Mouse (Mus musculus): ENCODE data around the gene Skap1. TPM values are rescaled to one million over a fixed set of nuclear protein-coding genes. Genes with fewer than 3 reads are reported as not detected.

Gene Skap1
- polyA plus RNA-seq, 1 experiment, result 4.9 TPM

GRCm38 (mm10) chr11:96605516-96605915 lies 141.1 kb downstream of the Skap1 start:
- Histone ChIP-seq H3K27ac (ENCODE audit: control insufficient read depth, insufficient read depth, low read depth, low read length, poor library complexity) (no peak overlapping the region), H3K4me3 (replicated peaks; ENCODE audit: control insufficient read depth, low read depth, low read length) (no peak overlapping the region), H3K4me1 (ENCODE audit: control insufficient read depth, insufficient read depth, low read length) (no peaks in the 10 kb centered on the region)
- WGBS, result 79% methylated on average over 6 of the region's 6 CpGs
- TF ChIP-seq CTCF (IDR thresholded peaks at IDR 0.05; ENCODE audit: control insufficient read depth, insufficient read depth, low read length) (no peak), POLR2A (IDR thresholded peaks at IDR 0.05; ENCODE audit: borderline replicate concordance, control insufficient read depth, low read depth, low read length) (no peak)

- H3K27ac ChIP-seq (ENCODE audit: control insufficient read depth, insufficient read depth, low read depth, low read length, poor library complexity), result no peak overlapping the region
- H3K4me3 ChIP-seq (replicated peaks; ENCODE audit: control insufficient read depth, low read depth, low read length), result no peak overlapping the region
- WGBS, result 82% methylated on average over 11 of the region's 11 CpGs
- no peak for TF ChIP-seq CTCF (IDR thresholded peaks at IDR 0.05; ENCODE audit: control insufficient read depth, insufficient read depth, low read length)
- TF ChIP-seq POLR2A (IDR thresholded peaks at IDR 0.05; ENCODE audit: borderline replicate concordance, control insufficient read depth, low read depth, low read length), result no peak
- no peaks in the 10 kb centered on the region; the same call in 1 of the 2 replicates for H3K4me1 ChIP-seq (ENCODE audit: control insufficient read depth, insufficient read depth, low read length)
Observed at GRCm38 (mm10) chr11:96612596-96612995, 148.2 kb downstream of the Skap1 start.

DNA sequence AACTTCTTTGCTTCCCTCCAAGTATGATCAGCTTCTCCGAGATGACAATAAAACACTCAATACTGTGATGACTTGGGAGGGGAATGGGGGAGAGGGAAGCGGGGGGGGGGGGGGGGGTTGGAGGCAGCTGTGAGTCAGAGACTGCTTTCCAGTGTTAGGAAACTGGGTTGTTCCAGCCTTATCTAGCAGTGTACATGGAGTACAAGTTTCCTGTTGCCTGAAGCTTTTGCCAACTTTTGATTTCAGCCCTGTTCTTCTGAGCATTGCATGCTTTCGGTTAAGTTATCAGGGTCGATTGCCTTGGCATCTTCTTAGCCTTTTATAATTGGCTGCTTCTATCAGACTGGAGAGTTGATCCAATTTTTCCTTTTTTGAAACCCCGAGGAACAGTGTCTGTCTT lies 152.4 kb downstream of the Skap1 start:
- 36% methylated on average over 5 of the region's 5 CpGs for WGBS
- Histone ChIP-seq H3K27ac (ENCODE audit: control insufficient read depth, insufficient read depth, low read depth, low read length, poor library complexity) (no peak overlapping the region), H3K4me3 (replicated peaks; ENCODE audit: control insufficient read depth, low read depth, low read length) (no peak overlapping the region), H3K4me1 (ENCODE audit: control insufficient read depth, insufficient read depth, low read length) (no peaks in the 10 kb centered on the region)
- no peak for TF ChIP-seq POLR2A (IDR thresholded peaks at IDR 0.05; ENCODE audit: borderline replicate concordance, control insufficient read depth, low read depth, low read length)
- no peak for TF ChIP-seq CTCF (IDR thresholded peaks at IDR 0.05; ENCODE audit: control insufficient read depth, insufficient read depth, low read length)

GRCm38 (mm10) chr11:96618789-96619445 lies 154.5 kb downstream of the Skap1 start:
- no peaks in the 10 kb centered on the region for H3K4me1 ChIP-seq (ENCODE audit: control insufficient read depth, insufficient read depth, low read length)
- no peak overlapping the region for H3K27ac ChIP-seq (ENCODE audit: control insufficient read depth, insufficient read depth, low read depth, low read length, poor library complexity)
- 45% methylated on average over 16 of the region's 16 CpGs for WGBS
- H3K4me3 ChIP-seq (replicated peaks; ENCODE audit: control insufficient read depth, low read depth, low read length), result no peak overlapping the region
- TF ChIP-seq POLR2A (IDR thresholded peaks at IDR 0.05; ENCODE audit: borderline replicate concordance, control insufficient read depth, low read depth, low read length), result no peak
- TF ChIP-seq CTCF (IDR thresholded peaks at IDR 0.05; ENCODE audit: control insufficient read depth, insufficient read depth, low read length), result no peak

DNA sequence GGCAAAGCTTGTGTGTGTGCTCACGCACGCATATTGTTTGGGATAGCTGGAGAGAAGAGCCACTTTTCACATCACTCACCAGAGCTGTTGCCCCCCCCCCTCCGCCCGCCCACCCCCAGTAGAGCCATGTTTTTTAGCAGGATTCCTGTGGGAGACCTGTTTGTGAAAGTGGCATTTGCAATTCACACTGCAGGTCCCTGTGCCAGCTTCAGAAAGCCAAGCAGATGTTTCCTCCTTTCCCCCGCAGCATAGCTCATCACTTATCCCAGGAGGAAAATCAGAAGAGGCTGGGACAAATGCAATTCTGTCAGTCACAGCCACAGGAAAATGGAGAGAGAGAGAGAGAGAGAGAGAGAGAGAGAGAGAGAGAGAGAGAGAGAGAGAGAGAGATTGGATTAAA lies 155.2 kb downstream of the Skap1 start:
- TF ChIP-seq CTCF (IDR thresholded peaks at IDR 0.05; ENCODE audit: control insufficient read depth, insufficient read depth, low read length) (no peak), POLR2A (IDR thresholded peaks at IDR 0.05; ENCODE audit: borderline replicate concordance, control insufficient read depth, low read depth, low read length) (no peak)
- no peak overlapping the region for H3K27ac ChIP-seq (ENCODE audit: control insufficient read depth, insufficient read depth, low read depth, low read length, poor library complexity)
- no peak overlapping the region for H3K4me3 ChIP-seq (replicated peaks; ENCODE audit: control insufficient read depth, low read depth, low read length)
- 56% methylated on average over 5 of the region's 5 CpGs for WGBS
- H3K4me1 ChIP-seq (ENCODE audit: control insufficient read depth, insufficient read depth, low read length), result no peaks in the 10 kb centered on the region

- no peak overlapping the region for H3K4me3 ChIP-seq (replicated peaks; ENCODE audit: control insufficient read depth, low read depth, low read length)
- no peak overlapping the region for H3K27ac ChIP-seq (ENCODE audit: control insufficient read depth, insufficient read depth, low read depth, low read length, poor library complexity)
- H3K4me1 ChIP-seq (ENCODE audit: control insufficient read depth, insufficient read depth, low read length), result no peaks in the 10 kb centered on the region
- 25% methylated on average over 7 of the region's 7 CpGs for WGBS
- TF ChIP-seq POLR2A (IDR thresholded peaks at IDR 0.05; ENCODE audit: borderline replicate concordance, control insufficient read depth, low read depth, low read length), result no peak
Observed at GRCm38 (mm10) chr11:96620006-96620405, 155.6 kb downstream of the Skap1 start.

DNA sequence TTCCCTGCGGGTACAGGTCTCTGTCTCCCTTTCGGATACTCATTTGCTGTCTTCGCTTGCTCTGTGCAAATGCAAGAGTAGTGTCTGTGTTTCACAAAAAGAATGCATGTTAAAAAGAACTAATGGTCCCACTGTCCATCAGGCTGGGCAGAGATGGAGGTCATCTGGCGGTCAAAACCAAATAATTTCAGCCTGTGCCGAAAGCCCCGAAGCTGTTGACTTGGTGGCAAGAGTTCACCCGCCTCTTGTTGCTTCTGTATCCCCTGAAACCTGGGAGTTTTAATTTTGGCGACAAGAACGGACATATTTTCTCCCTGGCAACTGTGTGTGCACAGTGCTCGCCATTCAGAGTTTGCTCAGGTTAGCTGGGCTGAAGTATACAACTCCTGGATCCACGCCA lies 156.3 kb downstream of the Skap1 start:
- 71% methylated on average over 11 of the region's 11 CpGs for WGBS
- H3K27ac ChIP-seq (ENCODE audit: control insufficient read depth, insufficient read depth, low read depth, low read length, poor library complexity), result no peak overlapping the region
- no peak overlapping the region for H3K4me3 ChIP-seq (replicated peaks; ENCODE audit: control insufficient read depth, low read depth, low read length)
- TF ChIP-seq CTCF (IDR thresholded peaks at IDR 0.05; ENCODE audit: control insufficient read depth, insufficient read depth, low read length) (no peak), POLR2A (IDR thresholded peaks at IDR 0.05; ENCODE audit: borderline replicate concordance, control insufficient read depth, low read depth, low read length) (no peak)
- H3K4me1 ChIP-seq (ENCODE audit: control insufficient read depth, insufficient read depth, low read length), result no peaks in the 10 kb centered on the region

DNA sequence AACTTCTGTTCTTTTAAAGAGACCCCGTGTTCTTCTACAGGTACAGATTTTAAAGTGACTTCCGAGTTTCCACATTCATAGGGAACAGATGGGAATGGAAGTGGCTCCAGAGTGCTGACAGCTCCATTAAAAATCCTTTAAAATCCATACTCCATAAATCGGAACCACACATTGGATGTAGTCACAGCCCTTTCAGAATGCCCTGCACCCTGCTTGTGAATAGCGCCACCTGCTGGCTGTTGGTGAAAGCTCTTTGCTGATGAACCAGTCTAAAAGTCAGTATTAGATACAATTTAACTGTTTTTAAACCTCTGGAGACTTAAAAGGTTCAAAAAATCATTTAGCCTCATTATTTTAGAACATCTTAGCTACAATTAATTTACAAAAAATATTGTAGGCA lies 156.8 kb downstream of the Skap1 start:
- 24% methylated on average over 4 of the region's 4 CpGs for WGBS
- no peak overlapping the region for H3K27ac ChIP-seq (ENCODE audit: control insufficient read depth, insufficient read depth, low read depth, low read length, poor library complexity)
- H3K4me1 ChIP-seq (ENCODE audit: control insufficient read depth, insufficient read depth, low read length), result no peaks in the 10 kb centered on the region
- no peak overlapping the region for H3K4me3 ChIP-seq (replicated peaks; ENCODE audit: control insufficient read depth, low read depth, low read length)
- TF ChIP-seq CTCF (IDR thresholded peaks at IDR 0.05; ENCODE audit: control insufficient read depth, insufficient read depth, low read length), result peak; percentile 85
- no peak for TF ChIP-seq POLR2A (IDR thresholded peaks at IDR 0.05; ENCODE audit: borderline replicate concordance, control insufficient read depth, low read depth, low read length)

GRCm38 (mm10) chr11:96622782-96623181 lies 158.4 kb downstream of the Skap1 start:
- WGBS, result 14% methylated on average over 9 of the region's 9 CpGs
- Histone ChIP-seq H3K27ac (ENCODE audit: control insufficient read depth, insufficient read depth, low read depth, low read length, poor library complexity) (no peak overlapping the region), H3K4me1 (ENCODE audit: control insufficient read depth, insufficient read depth, low read length) (no peaks in the 10 kb centered on the region), H3K4me3 (replicated peaks; ENCODE audit: control insufficient read depth, low read depth, low read length) (no peak overlapping the region)
- TF ChIP-seq CTCF (IDR thresholded peaks at IDR 0.05; ENCODE audit: control insufficient read depth, insufficient read depth, low read length), result peak; percentile 31; the same call in 1 of the 2 replicates
- no peak for TF ChIP-seq POLR2A (IDR thresholded peaks at IDR 0.05; ENCODE audit: borderline replicate concordance, control insufficient read depth, low read depth, low read length)
